Mouse (Mus musculus): ENCODE results near the gene Dlx1. TPM values are rescaled to one million over a fixed set of nuclear protein-coding genes. Genes with fewer than 3 reads are reported as not detected.

The Dlx1 gene
- not detected in 2 replicates for polyA plus RNA-seq (2012; rRNA removed)

DNA sequence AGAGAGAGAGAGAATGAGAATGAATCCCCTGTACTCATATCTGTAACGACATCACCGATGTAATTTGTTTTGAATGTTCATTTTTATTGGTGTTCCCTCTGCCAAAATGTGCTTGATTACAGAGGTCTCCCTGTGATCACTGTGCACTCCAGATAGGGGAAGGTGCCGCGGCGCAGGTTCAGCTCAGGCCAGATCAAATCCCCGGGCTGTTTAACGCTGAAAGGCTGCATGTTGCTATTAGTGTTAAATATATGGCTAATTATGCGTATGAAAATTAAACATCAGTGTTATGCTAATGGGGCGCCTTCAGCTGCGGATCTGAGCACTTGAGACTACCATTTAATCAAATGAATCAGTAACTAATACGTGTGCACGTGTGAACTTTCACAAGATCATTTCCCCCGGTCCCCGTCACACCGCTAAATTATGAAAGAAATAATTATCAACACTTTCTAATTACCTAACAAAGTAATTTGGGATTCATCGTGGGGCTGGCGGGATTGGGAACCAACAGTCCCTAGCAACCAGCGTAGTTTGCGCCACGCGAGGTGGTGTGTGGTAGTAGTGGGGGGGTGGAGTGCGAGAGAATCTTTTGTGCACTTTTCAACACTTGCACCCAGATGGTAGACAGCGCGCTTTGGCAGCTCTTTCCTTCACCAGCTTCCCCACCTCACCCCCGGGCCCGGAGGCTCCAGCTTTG is at the start of gene Dlx1:
TSS of gene Dlx1 (plus strand) at position 100 of the 700 bp plus-strand sequence.
- no peak for DNase-seq (ENCODE audit: low read depth)

DNA sequence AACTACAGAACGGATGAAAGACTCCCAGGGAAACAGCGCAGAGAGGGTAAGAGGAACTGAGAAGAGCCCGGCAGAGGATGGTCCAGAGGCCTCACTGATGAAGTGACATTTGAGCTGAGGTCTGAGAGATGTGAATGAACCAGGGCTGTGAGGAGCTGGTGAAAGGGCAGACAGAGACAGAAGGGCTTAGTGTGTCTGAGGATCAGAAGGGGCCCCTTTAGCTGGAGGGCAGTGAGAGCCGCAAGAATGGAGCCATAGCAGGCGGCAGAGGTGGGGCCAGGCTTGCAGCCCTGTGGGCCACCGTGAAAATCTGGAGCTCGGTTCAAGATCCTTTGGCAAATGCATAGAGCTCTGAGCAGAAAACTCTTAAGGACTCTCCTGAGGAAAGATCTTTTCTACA is 48.0 kb upstream of the Dlx1 start:
- DNase-seq (ENCODE audit: low read depth), result no peak

GRCm38 (mm10) chr2:71481825-71482224 is 46.1 kb upstream of the Dlx1 start:
- DNase-seq (ENCODE audit: low read depth), result no peak

DNA sequence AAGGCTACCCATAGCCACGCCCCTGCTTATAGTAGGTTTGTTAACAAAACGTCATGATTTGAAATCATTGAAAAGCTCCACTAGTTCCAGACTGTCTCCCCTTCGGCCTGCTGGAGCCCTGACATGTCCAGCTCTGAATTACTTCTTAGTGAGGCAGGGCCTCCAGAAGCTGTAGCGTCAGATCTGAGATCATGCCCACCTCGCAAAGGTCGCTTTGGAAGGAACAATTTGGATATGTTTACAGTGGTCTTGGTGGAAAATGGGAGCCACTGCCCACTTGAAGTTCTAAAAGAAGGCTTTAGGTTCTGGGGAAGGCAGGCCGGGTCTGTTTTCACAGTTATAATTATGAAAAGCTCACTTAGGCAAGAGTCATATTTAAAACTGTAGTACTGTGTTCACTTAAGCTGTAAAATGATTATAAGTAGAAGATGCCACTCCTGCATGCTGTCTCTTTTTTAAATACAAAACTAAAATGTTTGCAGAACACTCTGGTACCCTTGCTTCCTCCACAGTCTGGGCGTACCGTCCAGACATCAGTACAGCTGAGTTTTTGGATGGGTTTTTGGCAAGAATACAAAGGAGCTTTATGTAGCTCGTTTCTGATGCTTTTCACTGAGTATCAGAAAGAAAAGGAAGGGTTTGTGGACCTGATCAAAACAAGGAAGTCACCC is 44.7 kb upstream of the Dlx1 start:
- DNase-seq (ENCODE audit: low read depth), result no peak

DNA sequence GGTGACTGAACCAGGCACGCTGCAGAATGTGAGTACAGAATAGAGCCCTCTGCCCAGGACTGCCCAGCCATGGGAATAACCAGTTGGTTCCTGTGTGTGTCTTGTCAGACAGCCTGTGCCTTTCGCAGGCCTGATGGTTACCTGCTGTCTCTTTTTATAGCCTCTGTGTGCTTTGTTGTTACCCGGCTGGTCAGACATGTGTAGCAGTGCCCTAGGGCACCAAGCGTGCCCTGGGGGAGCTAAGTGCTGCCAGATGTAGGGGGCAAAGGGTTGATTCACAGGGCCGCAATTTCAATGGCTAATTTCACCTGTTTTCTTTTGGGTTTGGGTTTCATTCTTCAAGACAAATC is 44.2 kb upstream of the Dlx1 start:
- no peak for DNase-seq (ENCODE audit: low read depth)

GRCm38 (mm10) chr2:71491295-71491694 is 36.6 kb upstream of the Dlx1 start:
- DNase-seq (ENCODE audit: low read depth), result no peak

DNA sequence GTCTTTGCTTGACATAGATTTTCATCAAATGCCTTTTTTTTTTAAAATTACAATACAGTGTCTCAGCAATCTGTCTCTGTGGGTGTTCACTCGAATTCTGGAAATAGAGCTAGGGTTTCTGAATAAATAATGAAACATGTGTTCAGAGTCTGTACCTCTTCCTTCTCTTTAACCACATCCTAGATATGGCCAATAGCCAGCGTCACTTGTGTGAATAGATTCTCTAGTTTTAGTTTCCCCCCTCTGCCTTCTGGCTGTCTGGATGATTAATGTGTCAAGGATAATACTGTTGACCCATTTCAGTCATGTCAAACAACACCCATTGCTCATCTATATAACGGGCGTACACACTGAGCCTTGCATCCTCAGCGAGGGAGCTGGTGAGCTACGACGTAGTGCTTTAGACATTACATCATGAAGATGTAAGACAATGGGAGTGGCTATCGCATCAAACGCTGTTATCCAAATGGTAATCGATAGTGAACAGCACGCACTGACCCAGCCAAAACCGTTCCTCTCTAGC is 34.7 kb upstream of the Dlx1 start:
- DNase-seq (ENCODE audit: low read depth), result no peak

DNA sequence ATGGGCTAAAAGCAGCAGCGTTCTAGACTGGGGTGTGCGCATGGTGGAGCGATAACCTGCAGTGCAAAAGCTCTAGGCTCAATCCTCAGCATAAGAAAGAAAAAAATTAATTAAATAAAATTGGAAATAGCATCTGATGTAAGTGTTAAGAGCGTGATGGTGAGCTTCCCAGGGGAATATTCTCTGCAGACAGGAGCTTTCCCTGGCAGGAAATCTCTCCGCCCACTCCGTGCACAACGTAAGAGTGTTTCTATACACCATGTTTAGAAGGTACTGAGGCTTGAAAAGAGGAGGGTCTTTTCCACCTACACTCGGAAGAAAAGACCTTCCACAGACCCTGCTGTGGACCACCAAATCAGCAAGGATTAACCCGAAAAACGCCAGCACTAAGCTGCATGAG is 33.4 kb upstream of the Dlx1 start:
- DNase-seq (ENCODE audit: low read depth), result no peak

DNA sequence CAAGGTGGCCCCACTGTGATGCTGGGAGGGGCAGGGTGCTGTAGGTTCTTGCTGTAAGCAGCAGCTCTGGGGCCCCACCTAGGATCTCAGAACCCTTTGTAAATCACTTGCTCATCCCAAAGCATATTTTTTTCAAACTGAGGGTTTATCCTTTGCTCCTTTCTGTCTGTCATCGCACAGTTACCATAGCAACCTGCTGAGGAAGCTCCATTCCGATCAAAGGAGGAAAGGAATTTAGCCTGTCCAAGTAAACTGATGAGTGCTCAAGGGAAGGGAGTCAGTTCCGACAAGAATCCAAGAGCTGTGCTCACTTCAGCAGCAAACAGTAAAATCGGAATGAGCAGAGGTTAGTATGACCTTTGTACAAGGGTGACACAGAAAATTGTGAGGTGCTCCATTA is 32.9 kb upstream of the Dlx1 start:
- DNase-seq (ENCODE audit: low read depth), result no peak

- DNase-seq (ENCODE audit: low read depth), result no peak
Observed at GRCm38 (mm10) chr2:71497175-71497574, 30.7 kb upstream of the Dlx1 start.

DNA sequence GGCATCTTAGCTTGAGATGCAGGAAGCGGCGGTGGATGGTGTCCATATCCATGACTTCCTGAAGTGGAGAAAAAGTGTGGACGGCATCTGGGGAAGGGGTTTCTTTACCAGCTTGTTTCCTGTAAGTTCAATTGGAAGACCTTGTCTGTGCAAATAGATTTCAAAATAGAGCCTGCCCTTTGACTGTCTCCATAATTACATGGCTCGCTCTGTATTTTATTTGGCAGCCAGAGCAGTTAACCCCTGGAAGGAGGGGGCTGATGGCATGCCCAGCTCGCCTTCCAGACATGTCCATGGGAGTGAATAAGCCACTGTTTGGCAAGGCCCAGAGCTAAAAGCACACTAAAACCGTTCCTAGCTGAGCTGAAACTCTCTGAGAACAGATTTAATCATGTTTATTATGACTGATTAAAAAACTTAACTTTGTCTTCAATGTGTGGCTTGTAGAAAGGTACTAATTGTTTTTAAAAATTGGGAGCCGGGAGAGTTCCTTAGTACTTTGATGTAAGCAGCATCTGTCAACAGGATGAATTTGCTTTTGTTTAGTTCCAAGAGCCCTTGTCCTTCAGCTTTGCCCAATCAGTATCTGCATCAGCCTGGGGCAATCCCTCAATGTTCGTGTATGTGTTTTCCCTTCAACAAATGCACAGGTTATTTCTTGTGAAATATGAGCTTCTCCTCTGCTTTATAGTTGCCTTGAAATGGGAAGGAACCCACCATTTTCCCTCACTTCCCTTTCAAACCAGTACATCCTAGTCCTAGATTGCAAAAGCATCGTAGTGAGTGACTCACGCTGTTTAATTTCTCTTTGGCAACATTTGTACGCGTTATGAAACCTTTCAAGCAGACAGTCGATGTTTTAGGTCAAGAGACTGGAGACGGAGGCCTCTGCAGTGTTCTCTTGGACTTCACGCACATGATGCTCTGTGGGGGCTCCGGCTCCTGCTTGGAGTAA is 28.4 kb upstream of the Dlx1 start:
- DNase-seq (ENCODE audit: low read depth), result peak; percentile 86

- DNase-seq (ENCODE audit: low read depth), result no peak
Observed at GRCm38 (mm10) chr2:71504852-71505251, 23.1 kb upstream of the Dlx1 start.

DNA sequence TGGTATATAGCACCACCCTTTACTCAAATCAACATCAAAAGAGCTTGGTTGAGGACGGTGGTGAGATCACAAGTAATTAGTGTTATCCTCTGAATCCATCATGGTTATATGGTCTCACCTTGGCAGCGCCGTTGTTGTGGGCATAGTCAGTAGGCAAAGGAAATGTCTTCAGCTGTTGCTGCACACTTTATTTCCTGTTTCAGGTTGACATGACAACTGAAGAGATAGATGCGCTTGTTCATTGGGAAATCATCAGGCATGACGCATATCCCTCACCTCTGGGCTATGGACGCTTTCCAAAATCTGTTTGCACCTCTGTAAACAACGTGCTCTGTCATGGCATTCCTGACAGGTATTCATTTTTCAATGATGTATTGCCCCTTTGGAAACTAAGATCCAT is 16.7 kb upstream of the Dlx1 start:
- no peak for DNase-seq (ENCODE audit: low read depth)

GRCm38 (mm10) chr2:71512326-71512725 is 15.6 kb upstream of the Dlx1 start:
- DNase-seq (ENCODE audit: low read depth), result no peak

DNA sequence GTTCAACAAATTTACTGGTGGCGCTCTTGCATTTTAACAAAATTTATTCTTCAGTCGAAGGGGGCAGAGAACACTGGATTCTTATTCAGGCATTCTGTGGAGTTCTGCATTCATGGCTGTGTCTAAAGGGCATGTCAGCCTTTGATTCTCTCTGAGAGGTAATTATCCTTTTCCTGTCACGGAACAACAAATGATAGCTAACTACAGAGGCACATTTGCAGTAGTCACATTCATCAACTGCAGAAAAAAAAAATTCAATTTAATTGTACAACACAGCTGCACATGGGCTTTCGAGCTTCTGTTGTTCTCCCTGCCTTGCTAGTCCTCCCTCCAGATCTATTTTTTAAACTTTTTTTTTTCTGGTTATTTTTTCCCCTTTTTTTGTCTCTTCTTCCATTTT is 10.9 kb upstream of the Dlx1 start:
- no peak for DNase-seq (ENCODE audit: low read depth)

DNA sequence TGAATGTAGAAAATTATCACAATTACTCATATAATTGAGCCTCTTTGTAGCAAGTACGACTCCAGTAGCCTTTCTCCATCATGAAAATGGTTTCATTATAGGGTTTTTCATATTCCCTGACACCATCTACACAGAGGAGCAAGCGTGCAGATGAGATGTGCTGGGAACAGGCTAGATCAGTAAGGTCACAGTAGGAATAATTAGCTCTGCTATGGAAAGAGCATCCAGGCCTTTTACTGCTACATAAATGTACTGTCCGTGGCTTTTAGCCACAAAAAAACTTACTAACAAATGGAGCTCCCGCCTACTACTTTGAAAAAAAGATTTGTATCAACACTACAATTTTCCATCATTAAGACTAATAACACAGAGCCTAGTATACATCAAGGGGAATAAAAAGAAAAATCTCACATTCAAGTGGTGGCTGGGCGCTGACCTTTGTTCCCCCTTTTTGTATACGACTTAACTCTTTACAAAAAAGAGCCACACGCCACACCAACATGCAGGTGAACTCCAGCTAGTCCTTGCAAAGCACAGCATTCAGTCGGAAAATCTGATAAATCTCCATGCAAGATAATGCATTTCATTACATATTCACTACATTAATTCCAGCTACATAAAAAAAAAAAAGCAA is 10.3 kb upstream of the Dlx1 start:
- DNase-seq (ENCODE audit: low read depth), result no peak

- no peak for DNase-seq (ENCODE audit: low read depth)
Observed at GRCm38 (mm10) chr2:71522871-71523270, 5.0 kb upstream of the Dlx1 start.

DNA sequence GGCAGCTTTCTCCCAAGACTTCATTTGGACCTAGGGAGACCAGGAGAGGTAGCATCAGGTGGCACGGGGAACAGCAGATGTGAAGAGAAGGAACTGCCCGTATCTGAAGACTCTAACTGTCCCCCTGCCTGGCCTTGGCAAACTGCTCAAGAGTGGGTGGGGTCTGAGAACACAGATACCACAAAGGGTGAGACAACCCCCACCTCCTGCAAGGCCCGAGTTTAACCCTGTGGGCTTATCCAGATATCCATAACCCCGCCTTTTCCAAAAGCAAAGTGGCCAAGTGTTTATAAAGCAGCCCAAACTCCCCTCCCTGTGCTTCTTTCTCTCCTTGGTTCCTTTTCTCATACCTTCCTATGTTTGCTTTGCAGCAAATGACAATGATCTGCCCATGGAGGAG is 4.5 kb upstream of the Dlx1 start:
- no peak for DNase-seq (ENCODE audit: low read depth)

- DNase-seq (ENCODE audit: low read depth), result no peak
Observed at GRCm38 (mm10) chr2:71524763-71525162, 3.1 kb upstream of the Dlx1 start.

DNA sequence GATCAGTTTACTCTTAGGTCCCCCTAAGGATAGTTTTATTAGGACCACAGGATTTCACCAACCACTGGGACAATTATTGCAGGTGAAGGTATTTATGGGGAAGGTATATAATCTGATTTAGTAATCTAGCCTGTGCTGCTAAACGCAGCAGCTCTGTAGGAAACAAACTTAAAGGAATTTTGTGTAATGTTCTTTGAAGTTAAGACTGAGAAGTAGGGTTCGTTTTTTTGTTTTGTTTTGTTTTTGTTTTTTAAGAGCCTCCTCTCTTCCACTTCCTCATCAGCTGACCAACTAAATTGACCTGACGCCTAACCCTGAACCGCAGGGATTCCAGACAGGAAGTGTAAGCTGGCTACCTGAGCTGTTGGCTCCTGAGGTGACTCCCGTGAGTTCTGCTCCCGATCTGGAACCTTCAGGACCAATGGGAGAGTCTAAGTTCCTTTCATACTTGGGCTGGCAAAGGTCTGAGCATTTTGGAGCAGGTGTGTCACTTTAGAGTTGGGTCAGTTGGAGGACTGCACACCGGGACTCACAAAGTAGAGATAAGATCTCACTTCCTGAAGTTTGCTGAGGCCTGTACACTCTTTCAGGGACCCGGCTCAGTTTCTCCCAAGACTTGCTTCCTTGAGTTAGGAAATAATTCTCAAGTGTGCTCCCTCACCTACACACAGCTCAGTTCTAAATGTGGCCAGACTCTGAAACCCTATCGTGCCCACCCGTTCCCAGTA is 1.2 kb upstream of the Dlx1 start:
- DNase-seq (ENCODE audit: low read depth), result no peak

DNA sequence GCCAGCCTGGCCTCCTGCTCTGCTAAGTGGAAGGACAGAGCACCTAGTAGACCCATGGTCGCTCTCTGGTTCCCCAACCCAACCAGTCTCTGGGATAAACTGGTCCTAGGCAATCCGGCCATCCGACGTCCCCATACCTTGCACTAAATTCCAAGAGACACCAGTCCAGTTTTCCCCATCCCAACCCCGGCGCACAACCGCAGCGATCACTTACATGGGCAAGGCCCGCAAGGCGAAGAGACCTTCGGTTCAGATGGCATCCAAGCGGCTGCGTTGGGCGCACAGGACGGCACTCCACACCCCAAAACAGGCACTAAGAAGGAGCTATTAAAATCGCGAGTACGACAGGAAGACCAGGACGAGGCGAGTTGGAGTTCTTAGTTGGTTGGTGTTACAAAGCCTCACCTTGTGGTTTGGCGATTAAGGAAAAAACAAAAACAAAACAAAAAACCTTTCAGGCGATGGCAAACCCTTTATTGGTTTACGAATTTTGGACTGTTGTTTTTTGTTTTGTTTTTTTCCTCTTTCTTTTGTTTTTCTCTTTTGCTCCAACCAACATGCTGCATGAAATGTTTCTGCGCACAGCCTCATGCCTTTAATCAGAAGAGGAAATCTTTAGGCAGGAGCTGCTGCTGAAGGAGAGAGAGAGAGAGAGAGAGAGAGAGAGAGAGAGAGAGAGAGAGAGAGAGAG is 445 bp upstream of the Dlx1 start:
- no peak for DNase-seq (ENCODE audit: low read depth)
